Mouse (Mus musculus): Measurements from ENCODE around the gene Tenm4. TPM values are rescaled to one million over a fixed set of nuclear protein-coding genes. Genes with fewer than 3 reads are reported as not detected.

The Tenm4 gene
- 0.02 TPM in 1 of 2 replicates, not detected in the other for polyA plus RNA-seq (2012)

DNA sequence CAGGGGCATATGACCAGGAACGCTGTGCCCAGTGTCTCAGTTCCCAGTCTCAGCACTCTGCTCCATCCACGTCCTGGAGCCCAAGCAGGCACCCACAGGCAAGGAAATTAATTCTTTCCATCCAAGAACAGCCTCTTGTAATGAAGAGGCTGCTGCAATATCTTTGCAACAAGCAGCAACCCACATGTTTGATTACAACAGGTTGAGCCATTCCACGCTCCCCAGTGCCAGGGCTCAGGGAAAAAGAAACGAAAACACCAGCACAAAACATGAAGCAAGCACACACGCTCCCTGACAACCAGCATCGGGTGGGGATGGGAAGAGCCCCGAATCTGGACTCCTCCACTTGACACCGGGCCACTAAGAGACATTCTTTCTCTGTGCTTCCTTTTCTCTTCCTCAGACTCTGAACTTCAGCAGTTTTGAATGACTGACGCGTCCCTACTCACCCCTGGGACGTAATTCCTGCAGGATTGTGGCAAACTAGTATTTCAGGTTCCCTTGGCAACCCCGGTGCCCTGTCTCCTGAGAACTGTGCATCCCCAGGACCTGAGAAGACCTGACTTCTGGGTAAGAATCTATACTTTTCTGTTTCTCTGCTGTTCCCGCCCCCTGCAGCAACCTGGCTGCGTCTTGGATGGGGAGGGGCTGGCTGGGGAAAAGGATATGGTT, at the start of gene Tenm4:
Gene Tenm4 (plus strand): TSS at position 323 of the 672 bp plus-strand sequence.

GRCm38 (mm10) chr7:96951281-96952051, 780.4 kb downstream of the Tenm4 start, which contains the start of gene Nars2:
Gene Nars2, plus strand, starts transcription at chr7:96951505.

